Comparison of ENCODE assay signal across 8 mouse cellular contexts in the genomic region with DNA sequence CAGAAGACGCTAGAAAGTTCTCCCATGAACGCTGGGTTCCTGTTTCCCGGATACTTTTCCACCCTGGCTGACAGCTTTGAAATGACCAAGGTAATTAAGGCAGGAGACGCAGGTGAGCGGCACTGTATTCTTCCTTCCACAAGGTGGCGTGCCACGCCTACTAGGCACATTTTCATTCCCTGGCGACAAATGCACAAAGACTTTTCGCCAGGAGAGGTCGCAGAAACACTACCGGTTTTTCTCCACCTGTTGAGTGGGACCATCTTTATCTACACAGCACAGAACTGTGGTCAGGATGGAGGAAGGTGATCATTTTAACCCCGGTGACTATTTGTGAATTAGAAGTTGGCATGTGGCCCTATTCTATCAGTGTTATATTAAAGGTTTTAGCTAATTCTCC. TPM values are rescaled to one million over a fixed set of nuclear protein-coding genes. Genes with fewer than 3 reads are reported as not detected.
A peak's percentile ranks its signal among the peaks of the same experiment; 100 is the strongest.
DNase-seq lines count a peak whose midpoint lies in the region; ATAC-seq and TF ChIP-seq lines count a peak whose summit lies in the region.

No protein-coding gene starts in this region.

- H3K36me3 ChIP-seq in CH12.LX (replicated peaks in 1 of 2; ENCODE audit: control insufficient read depth in 1 of 2, insufficient read depth in 1 of 2, low read length in 1 of 2), result no peaks in the 10 kb centered on the region
- no peaks in the 10 kb centered on the region for H3K36me3 ChIP-seq in forebrain, embryonic 12.5 days (replicated peaks)
- H3K36me3 ChIP-seq in liver, postnatal 0 days (replicated peaks; ENCODE audit: insufficient read depth, low read length), result no peaks in the 10 kb centered on the region

- H3K27me3 ChIP-seq in CH12.LX (replicated peaks), result no peaks in the 10 kb centered on the region
- no peaks in the 10 kb centered on the region for H3K27me3 ChIP-seq in forebrain, embryonic 12.5 days
- no peaks in the 10 kb centered on the region for H3K27me3 ChIP-seq in liver, postnatal 0 days (ENCODE audit: insufficient read depth, low read length)

- H3K79me2 ChIP-seq in CH12.LX (replicated peaks; ENCODE audit: control insufficient read depth, extremely low read depth, insufficient read depth, poor library complexity, severe bottlenecking), result no peaks in the 10 kb centered on the region

- no peak for TF ChIP-seq EP300 in CH12.LX (IDR thresholded peaks at IDR 0.05; ENCODE audit: low read length)
- TF ChIP-seq EP300 in liver, postnatal 0 days (IDR thresholded peaks at IDR 0.05; ENCODE audit: low read depth), result no peak

- peak; percentile 61 for ATAC-seq in forebrain, embryonic 12.5 days (ENCODE audit: low FRiP score)
- ATAC-seq in liver, postnatal 0 days, result peak; percentile 70

- no peaks in the 10 kb centered on the region for H3K9me3 ChIP-seq in CH12.LX (replicated peaks; ENCODE audit: low read length)
- H3K9me3 ChIP-seq in forebrain, embryonic 12.5 days, result no peaks in the 10 kb centered on the region
- H3K9me3 ChIP-seq in liver, postnatal 0 days (ENCODE audit: low read length), result no peaks in the 10 kb centered on the region

- DNase-seq in CH12.LX (ENCODE audit: extremely low read depth), result peak; percentile 85
- DNase-seq in c-Kit-positive CD71-negative TER-119-negative erythroid progenitor cells, embryonic 14.5 days (ENCODE audit: low read depth), result peak; percentile 77
- DNase-seq in heart, postnatal 14 days, result peak; percentile 77 to 87
- DNase-seq in layer of hippocampus, adult 11-12 months (ENCODE audit: low spot score), result peak; percentile 86
- peak; percentile 83 for DNase-seq in liver, postnatal 0 days
- peak; percentile 28 to 48 for DNase-seq in thymus, adult 18-20 months

- TF ChIP-seq RAD21 in CH12.LX (IDR thresholded peaks at IDR 0.05; ENCODE audit: low read depth, low read length), result no peak; the same call in none of the 2 replicates

- intact Hi-C loops in heart, postnatal 14 days (cut with DNase I), result loop anchor here (1.0 to 5.0 kb wide), 3 partner anchors 76 to 192 kb away; a partner anchor contains a TSS

- no peak for TF ChIP-seq POLR2A in CH12.LX (IDR thresholded peaks at IDR 0.05; ENCODE audit: low read depth, low read length)
- no peak for TF ChIP-seq POLR2A in olfactory bulb, adult 2 months (IDR thresholded peaks at IDR 0.05; ENCODE audit: insufficient read depth, low read depth, low read length)

- H3K4me3 ChIP-seq in CH12.LX (replicated peaks in 1 of 3; ENCODE audit: low read depth in 2 of 3, low read length in 2 of 3, poor library complexity in 1 of 3), result no peak overlapping the region
- H3K4me3 ChIP-seq in forebrain, embryonic 12.5 days (replicated peaks), result no peak overlapping the region
- H3K4me3 ChIP-seq in liver, postnatal 0 days (ENCODE audit: low read depth, low read length), result no peak overlapping the region
- no peak overlapping the region for H3K4me3 ChIP-seq in olfactory bulb, adult 2 months (ENCODE audit: insufficient read depth, low read depth, low read length)

- dilution Hi-C loops in CH12.LX (cut with MboI; ENCODE audit: extremely low pct_ligation_motif_present, extremely low pct_unique_long_range_greater_than_20kb, low sequenced_read_pairs), result no loop called here

- WGBS in forebrain, embryonic 12.5 days, result 3% methylated on average over 12 of the region's 12 CpGs
- WGBS in liver, postnatal 0 days (ENCODE audit: insufficient replicate concordance), result 2% methylated on average over 12 of the region's 12 CpGs
- 3% methylated on average over 12 of the region's 12 CpGs for WGBS in olfactory bulb, adult 2 months

- H3K27ac ChIP-seq in CH12.LX (ENCODE audit: insufficient read depth, low read depth), result no peak overlapping the region
- H3K27ac ChIP-seq in forebrain, embryonic 12.5 days, result no peak overlapping the region
- no peak overlapping the region for H3K27ac ChIP-seq in liver, postnatal 0 days (ENCODE audit: low read depth)
- no peak overlapping the region for H3K27ac ChIP-seq in olfactory bulb, adult 2 months (ENCODE audit: insufficient read depth, low read depth, low read length)

- no peak overlapping the region for H3K4me2 ChIP-seq in CH12.LX (ENCODE audit: insufficient read depth, low read depth, poor library complexity, severe bottlenecking)
- no peak overlapping the region for H3K4me2 ChIP-seq in forebrain, embryonic 12.5 days
- H3K4me2 ChIP-seq in liver, postnatal 0 days (ENCODE audit: low read depth, low read length), result no peak overlapping the region

- in situ Hi-C loops in CH12.LX (cut with MboI; ENCODE audit: low pct_ligation_motif_present, low pct_unique_long_range_greater_than_20kb, low sequenced_read_pairs), result loop anchor here (5.0 to 25.0 kb wide), 2 partner anchors 156 to 724 kb away; no protein-coding TSS in a partner anchor

- H3K4me1 ChIP-seq in CH12.LX (ENCODE audit: control insufficient read depth in 1 of 2, insufficient read depth in 2 of 2), result peaks cover 0 to 12% of the 10 kb centered on the region in 2 experiments; a peak in 2 of 4 replicates
- H3K4me1 ChIP-seq in forebrain, embryonic 12.5 days, result 0 out of 2 replicates have a peak, but pooled peaks cover 3% of the 10 kb centered on the region
- H3K4me1 ChIP-seq in liver, postnatal 0 days (ENCODE audit: insufficient read depth), result no peaks in the 10 kb centered on the region
- H3K4me1 ChIP-seq in olfactory bulb, adult 2 months (ENCODE audit: control insufficient read depth, insufficient read depth, low read length), result no peaks in the 10 kb centered on the region

- no peak overlapping the region for H3K9ac ChIP-seq in CH12.LX (ENCODE audit: insufficient read depth, low read depth)
- no peak overlapping the region for H3K9ac ChIP-seq in forebrain, embryonic 12.5 days
- no peak overlapping the region for H3K9ac ChIP-seq in liver, postnatal 0 days (replicated peaks)

- TF ChIP-seq CTCF in CH12.LX (conservative IDR thresholded peaks at IDR 0.05 in 1 of 2, IDR thresholded peaks at IDR 0.05 in 1 of 2; ENCODE audit: low read depth in 2 of 2, low read length in 2 of 2), result peak; percentile 93 to 100
- TF ChIP-seq CTCF in liver, postnatal 0 days (IDR thresholded peaks at IDR 0.05; ENCODE audit: low read depth), result peak; percentile 98
- peak; percentile 90 for TF ChIP-seq CTCF in olfactory bulb, adult 2 months (IDR thresholded peaks at IDR 0.05; ENCODE audit: insufficient read depth, low read depth, low read length)

TF ChIP-seq in CH12.LX, 34 proteins besides CTCF, POLR2A, EP300 and RAD21:
- TF ChIP-seq HCFC1 (IDR thresholded peaks at IDR 0.05; ENCODE audit: low read depth, low read length) (no peak), ELF1 (IDR thresholded peaks at IDR 0.05; ENCODE audit: low read depth, low read length) (no peak; the same call in 1 of the 2 replicates), NELFE (IDR thresholded peaks at IDR 0.05; ENCODE audit: low read depth, low read length) (peak; percentile 74; the same call in 1 of the 2 replicates), NRF1 (IDR thresholded peaks at IDR 0.05; ENCODE audit: low read depth, low read length) (no peak), TCF12 (IDR thresholded peaks at IDR 0.05; ENCODE audit: low read depth, low read length) (0 out of 2 replicates have a peak, but pooled peaks have one; percentile 31), BHLHE40 (IDR thresholded peaks at IDR 0.05; ENCODE audit: low read depth, low read length) (0 out of 2 replicates have a peak, but pooled peaks have one; percentile 15), SMC3 (IDR thresholded peaks at IDR 0.05; ENCODE audit: low read depth, low read length) (peak; percentile 99), ZC3H11A (IDR thresholded peaks at IDR 0.05; ENCODE audit: low read depth, low read length) (peak; percentile 89), MEF2A (IDR thresholded peaks at IDR 0.05; ENCODE audit: borderline replicate concordance, low read depth, low read length) (0 out of 2 replicates have a peak, but pooled peaks have one; percentile 14), TBP (conservative IDR thresholded peaks at IDR 0.05; ENCODE audit: low read depth, low read length) (no peak), IRF4 (IDR thresholded peaks at IDR 0.05; ENCODE audit: low read depth, low read length) (peak; percentile 66; the same call in 1 of the 2 replicates), MYC (IDR thresholded peaks at IDR 0.05; ENCODE audit: low read depth, low read length) (peak; percentile 60; the same call in 1 of the 2 replicates)

RNA-seq across cellular contexts. Expression of a gene that starts 15.6 kb away (rescaled TPM):
- 24.8 and 29.8 TPM in 2 replicates for total RNA-seq in CH12.LX (2012; rRNA removed)
- 42.7 and 47.2 TPM in 2 replicates for total RNA-seq in CH12.LX (2014; rRNA removed)
- 42.3 and 52.4 TPM in 2 replicates for polyA plus RNA-seq in CH12.LX (2012; ENCODE audit: insufficient read length, low read depth)
- 30.4 and 33.0 TPM in 2 replicates for polyA plus RNA-seq in forebrain, embryonic 12.5 days (2016; fragmentation: Nextera tagmentation; extraction: Ambion mirVana)
- total RNA-seq in heart, postnatal 14 days (2021), result 1 to 10 TPM; 3.5 to 4.2 TPM
- polyA plus RNA-seq in liver, postnatal 0 days (2015; fragmentation: Nextera tagmentation; extraction: Ambion mirVana), result 10.8 and 12.5 TPM in 2 replicates
- not detected in 2 replicates for polyA plus RNA-seq in olfactory bulb, adult 2 months (2012; ENCODE audit: insufficient read depth, insufficient read length, low replicate concordance, missing spikeins)

RNA-seq across cellular contexts. Expression of a gene that starts 40.9 kb away (rescaled TPM):
- total RNA-seq in CH12.LX (2012; rRNA removed) (337 and 394 TPM in 2 replicates), CH12.LX (2014; rRNA removed) (130 and 151 TPM in 2 replicates)
- 513 TPM in 2 replicates for polyA plus RNA-seq in CH12.LX (2012; ENCODE audit: insufficient read length, low read depth)
- polyA plus RNA-seq in forebrain, embryonic 12.5 days (2016; fragmentation: Nextera tagmentation; extraction: Ambion mirVana), result 194 and 201 TPM in 2 replicates
- total RNA-seq in heart, postnatal 14 days (2021), result 10 to 100 TPM; 66.9 to 87.0 TPM
- polyA plus RNA-seq in liver, postnatal 0 days (2015; fragmentation: Nextera tagmentation; extraction: Ambion mirVana), result 122 and 129 TPM in 2 replicates
- polyA plus RNA-seq in olfactory bulb, adult 2 months (2012; ENCODE audit: insufficient read depth, insufficient read length, low replicate concordance, missing spikeins), result 518 TPM in 1 of 2 replicates, not detected in the other

Comparison
In these comparisons a context has a peak if more than half of its experiments do, and no peak if none do; other contexts are left out.
1. RNA of a gene that starts 15.6 kb away (polyA plus RNA-seq): 42.3 to 52.4 TPM in CH12.LX, 30.4 to 33.0 TPM in forebrain, embryonic 12.5 days and 10.8 to 12.5 TPM in liver, postnatal 0 days; not detected in olfactory bulb, adult 2 months; every median in the first group is over 10 times any median in the second.
2. Peak in every context shown above with its lines, with median percentiles within 50 percentile points of each other: DNase-seq and CTCF ChIP-seq.